Mouse (Mus musculus) ovary, postnatal 14 days (tissue): ENCODE measurements around the gene Gmfg.

Source experiments
- DNase-seq: peaks from one replicate; pipeline ENCODE4 v3.0.0; 2022; ENCODE audit warnings: low spot score

Gmfg gene

DNA sequence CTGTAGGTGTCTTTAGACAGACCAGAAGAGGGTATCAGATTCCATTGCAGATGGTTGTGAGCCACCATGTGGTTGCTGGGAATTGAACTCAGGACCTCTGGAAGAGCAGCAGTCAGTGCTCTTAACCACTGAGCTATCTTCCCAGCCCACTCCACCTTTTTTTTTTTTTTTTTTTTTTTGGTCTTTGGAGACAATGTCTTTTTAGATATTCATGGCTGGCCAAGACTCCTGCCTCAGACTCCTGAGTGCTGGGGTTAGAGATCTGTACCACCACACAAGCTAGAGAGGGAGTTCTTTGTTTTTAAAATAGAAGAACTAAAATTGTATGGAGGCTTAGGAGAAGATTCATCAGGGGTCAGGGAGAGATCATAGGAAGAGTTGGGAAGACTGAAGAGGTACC lies 717 bp downstream of the Gmfg start:
- DNase-seq, result no peak

DNA sequence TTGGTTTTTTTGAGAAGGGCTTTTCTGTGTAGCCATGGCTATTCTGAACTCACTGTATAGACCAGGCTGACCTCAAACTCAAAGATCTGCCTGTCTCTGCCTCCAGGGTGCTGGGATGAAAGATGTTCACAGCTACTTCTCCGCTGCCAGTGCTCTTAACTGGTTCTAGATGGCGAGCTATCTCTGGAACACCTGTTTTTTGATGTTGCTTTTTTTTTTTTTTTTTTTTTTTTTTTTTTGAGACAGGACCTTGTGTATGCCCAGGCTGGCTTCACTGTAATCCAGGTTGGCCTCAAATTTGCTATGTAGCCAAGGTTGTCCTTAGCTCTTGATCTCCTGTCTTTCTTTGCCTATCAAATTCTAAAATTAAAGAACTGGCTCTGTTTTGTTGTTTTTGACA lies 1.5 kb downstream of the Gmfg start:
- no peak for DNase-seq

- DNase-seq, result no peak
Observed at GRCm38 (mm10) chr7:28440739-28441138, 3.5 kb downstream of the Gmfg start.

DNA sequence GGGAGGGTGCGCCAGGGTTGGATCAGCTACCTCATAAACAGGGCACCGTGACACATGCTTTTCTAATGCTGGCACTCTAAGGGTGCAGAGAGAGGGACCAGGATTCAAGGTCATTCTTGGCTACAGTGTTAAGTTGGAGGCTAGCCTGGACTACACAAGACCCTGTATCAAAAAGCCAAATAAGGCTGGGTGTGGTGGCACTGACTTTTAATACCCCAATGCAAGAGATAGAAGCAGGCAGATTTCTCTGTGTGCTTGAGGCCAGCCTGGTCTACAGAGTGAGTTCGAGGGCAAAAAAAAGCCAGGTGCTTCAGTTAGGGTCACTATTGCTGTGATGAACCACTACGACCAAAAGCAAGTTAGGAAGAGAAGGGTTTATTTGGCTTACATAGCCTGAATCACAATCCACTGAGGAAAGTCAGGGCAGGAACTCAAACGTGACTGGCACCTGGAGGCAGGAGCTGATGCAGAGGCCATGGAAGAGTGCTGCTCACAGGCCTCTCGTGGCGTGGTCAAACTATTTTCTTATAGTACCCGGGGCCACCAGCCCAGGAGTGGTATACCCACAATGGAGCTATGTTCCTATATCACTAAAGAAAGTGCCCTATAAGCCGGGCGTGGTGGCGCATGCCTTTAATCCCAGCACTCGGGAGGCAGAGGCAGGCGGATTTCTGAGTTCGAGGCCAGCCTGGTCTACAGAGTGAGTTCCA lies 4.7 kb downstream of the Gmfg start:
- DNase-seq, result no peak

- DNase-seq, result no peak
Observed at GRCm38 (mm10) chr7:28442688-28443087, 5.4 kb downstream of the Gmfg start.

- DNase-seq, result no peak
Observed at GRCm38 (mm10) chr7:28444344-28444974, 7.2 kb downstream of the Gmfg start.

GRCm38 (mm10) chr7:28446446-28446845 lies 9.2 kb downstream of the Gmfg start:
- DNase-seq, result peak; percentile 80

DNA sequence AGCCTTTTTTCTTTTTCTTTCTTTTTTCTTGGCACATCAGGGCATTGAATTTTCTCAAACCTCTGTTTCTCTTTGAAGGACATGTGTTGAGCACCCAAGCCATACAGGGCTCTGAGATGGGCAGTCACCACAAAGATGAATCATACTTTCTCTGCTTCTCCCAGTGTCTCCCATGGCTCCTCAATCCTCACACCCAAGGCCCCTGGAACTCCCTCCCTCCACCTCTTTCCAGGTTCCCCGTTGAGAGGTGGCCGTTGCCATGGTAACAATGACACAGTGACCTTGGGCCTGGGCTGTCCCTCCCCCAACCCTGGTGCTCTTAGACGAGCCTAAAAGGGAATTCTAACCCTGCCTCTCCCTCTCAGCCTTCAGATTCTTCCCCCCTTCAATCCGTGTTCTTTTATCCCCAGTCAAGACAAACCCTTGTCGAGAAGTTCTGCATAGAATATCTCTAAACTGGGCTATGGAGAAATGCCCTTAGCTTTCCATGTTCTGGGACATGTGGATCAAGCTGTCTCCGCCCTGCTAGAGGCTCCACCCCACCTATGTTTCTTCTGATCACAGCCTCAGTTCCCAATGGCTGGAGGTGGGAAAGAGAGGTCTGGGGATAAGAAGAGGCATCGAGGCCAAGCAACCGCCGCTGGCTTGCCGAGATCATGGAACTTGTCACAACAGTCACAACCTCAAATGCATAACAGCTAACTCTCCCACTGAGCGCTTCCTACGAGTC lies 10.0 kb downstream of the Gmfg start:
- no peak for DNase-seq

GRCm38 (mm10) chr7:28447865-28448820 lies 10.9 kb downstream of the Gmfg start:
- DNase-seq, result no peak

- DNase-seq, result no peak
Observed at GRCm38 (mm10) chr7:28451531-28452360, 14.5 kb downstream of the Gmfg start, which contains the start of gene Lrfn1. Gene Lrfn1, plus strand, starts transcription at chr7:28451980.

DNA sequence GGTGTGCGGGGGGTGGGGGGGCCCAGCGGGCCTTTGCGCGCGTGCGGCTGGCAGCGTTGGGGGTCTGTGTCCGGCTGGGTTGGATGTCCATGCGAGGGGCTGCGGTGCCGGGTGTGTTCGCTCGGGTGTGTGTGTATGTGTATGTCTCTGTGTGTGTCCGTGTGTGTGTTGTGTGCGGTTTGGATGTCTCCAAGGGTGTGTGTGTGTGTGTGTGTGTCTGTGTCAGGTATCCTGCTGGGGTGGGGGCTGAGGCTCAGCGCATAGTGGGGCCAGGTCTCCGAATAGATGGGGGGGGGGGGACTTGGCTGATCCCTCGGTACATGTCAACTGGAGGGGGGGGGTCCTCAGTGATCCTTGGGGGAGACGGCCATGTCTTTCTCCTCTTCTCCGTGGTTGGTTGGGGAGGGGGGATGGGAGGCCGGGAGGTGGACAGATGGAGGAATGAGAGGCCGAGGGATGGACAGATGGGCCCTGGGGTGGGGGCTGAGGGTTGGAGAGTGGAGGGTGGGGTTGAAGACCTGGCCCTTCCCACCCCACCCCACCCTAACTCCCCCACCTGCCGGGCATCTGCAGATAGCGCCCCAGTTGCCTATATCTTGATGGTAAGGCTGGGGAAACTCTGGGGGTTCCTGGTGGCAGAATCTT lies 15.2 kb downstream of the Gmfg start:
- no peak for DNase-seq

DNA sequence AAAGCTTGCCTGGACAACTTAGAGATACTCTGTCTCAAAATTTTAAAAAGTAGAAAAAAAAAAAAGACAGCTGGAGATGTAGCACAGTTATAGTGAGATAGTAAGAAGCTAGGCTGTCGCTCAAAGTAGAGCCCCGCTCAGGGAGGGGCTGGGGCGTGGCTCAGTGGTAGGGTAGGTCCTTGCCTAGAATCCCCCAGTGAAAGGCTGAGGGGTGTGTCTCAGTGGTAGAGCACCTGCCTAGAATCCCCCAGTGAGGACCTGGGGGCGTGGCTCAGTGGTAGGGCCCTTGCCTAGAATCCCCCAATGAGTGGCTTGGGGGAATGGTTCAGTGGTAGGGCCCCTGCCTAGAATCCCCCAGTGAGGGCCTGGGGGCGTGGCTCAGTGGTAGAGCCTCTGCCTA lies 23.1 kb downstream of the Gmfg start:
- DNase-seq, result no peak

- DNase-seq, result no peak
Observed at GRCm38 (mm10) chr7:28462769-28463168, 25.5 kb downstream of the Gmfg start.

DNA sequence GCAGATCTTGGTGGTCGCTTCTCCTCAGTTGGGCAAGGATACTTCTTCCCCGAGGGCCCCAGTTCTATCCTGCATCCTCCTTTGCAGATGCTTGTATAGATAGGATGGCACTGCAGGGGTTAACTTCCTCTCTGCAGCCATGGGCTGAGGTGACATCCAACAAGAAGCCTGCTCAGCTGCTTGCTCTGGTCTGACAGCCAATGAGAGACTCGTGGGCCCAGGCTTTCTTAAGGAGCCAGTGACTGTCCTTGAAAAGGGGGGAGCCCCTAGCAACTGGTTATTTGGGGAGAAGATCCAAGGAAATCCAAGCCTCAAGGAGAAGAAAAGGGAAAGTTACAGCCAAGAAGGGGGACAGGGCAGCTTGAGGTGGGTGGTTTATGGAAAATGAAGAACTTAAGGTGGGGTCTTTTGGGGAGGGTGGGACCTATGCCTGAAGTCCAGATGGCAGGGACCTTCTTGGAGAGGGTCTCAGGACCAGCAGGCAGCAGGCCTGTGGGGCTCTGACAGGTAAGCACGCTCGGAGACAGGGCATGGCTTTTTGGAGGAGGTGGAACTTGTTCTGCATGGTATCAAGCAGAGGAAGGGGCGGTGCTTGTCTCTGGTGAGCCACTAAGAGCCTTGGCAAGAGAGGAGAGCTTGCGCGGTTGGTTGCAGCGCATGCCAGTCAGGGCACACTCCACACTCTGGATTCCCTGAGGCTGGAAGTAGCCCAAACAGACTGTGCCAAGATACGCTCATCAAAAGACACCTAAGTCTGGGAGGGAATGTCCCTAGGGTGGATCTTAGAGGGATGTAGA lies 27.4 kb downstream of the Gmfg start:
- peak; percentile 49 for DNase-seq

DNA sequence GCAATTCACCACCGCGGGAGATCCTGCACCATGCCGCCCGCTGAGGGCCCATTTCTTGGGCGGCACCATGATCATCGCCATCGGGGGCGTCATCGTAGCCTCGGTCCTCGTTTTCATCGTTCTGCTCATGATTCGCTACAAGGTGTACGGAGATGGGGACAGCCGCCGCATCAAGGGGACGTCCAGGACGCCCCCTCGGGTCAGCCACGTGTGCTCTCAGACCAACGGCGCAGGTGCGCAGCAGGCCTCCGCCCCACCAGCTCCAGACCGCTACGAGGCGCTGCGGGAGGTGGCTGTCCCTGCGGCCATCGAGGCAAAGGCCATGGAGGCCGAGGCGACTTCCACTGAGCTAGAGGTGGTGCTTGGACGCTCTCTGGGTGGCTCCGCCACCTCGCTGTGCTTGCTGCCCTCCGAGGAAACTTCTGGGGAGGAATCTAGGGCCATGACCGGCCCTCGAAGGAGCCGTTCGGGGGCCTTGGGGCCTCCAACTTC lies 29.5 kb downstream of the Gmfg start:
- no peak for DNase-seq

DNA sequence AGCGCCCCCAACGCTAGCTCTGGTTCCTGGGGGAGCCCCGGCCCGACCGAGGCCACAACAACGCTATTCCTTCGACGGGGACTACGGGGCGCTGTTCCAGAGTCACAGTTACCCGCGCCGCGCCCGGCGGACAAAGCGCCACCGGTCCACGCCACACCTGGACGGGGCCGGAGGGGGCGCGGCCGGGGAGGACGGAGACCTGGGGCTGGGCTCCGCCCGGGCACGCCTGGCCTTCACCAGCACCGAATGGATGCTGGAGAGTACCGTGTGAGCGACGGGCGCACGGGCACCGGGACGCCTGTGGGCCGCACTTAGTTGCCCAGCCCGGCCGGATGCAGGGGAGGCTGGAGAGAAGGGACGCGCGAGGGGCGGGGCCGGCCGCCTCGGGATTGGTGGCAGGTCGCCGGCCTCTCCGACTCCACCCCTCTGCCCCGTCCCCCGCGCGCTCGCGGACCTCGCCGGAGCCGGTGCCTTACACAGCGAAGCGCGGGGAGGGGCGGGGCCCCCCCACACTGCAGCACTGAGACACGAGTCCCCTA lies 30.0 kb downstream of the Gmfg start:
- peak; percentile 34 for DNase-seq

DNA sequence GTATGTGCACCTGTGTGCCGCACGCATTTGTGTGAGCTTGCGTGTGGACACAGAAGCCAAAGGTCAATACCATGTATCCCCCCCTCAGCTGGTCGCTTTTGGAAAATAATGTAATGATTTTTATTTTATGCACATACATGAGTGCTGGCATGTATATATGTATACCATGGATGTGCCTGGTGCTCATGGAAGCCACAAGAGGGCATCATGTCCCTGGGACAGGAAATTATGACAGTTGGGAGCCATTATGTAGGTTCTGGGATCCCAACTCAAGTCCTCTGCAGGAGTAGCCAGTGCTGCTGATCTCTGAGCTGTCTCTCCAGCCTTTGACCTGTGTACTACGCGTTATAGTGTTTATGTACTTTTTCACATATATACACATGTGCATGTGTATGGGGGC lies 38.9 kb downstream of the Gmfg start:
- no peak for DNase-seq

DNA sequence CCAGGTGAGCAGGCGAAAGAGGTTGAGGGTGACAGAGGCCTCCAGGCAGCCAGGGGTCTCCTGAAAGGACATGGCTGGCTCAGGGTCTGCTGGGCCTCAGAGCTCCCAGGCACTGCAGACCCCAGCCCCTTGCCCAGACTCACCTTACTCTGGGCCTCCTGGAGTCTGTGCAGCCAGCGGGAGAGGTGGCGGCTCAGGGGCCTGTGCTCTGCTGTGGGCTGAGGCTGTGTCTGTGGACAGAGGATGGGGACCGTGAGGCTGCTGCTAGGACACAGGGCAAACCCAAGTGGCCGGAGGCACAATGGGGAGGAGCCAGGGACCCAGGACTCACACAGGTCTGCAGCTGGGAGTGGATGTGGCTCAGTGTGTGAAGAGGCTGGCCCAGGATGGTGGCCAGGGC lies 40.1 kb downstream of the Gmfg start:
- DNase-seq, result no peak

- no peak for DNase-seq
Observed at GRCm38 (mm10) chr7:28478854-28479253, 41.6 kb downstream of the Gmfg start.
